Mouse (Mus musculus): Measurements from ENCODE around the gene Otop3. TPM values are rescaled to one million over a fixed set of nuclear protein-coding genes. Genes with fewer than 3 reads are reported as not detected.

Gene Otop3
- polyA plus RNA-seq, 1 experiment = not detected

DNA sequence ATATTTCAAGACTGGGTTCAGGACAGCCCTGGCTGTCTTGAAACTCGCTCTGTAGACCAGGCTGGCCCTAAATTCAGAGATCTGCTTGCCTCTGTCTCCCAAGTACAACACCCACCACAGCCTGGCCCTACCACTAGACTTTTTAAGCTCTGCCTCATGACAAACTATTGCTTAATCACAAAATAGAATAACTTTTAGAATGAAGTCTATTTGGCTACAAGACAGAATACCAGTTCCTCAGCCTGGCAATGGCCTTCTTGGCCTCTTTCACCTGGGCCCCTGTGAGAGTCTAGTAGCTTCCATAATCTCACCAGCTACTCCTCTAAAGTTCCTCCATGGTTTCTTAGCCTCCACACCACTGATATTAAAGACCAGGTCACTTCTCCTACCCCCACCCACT lies 44.2 kb upstream of the Otop3 start:
- Histone ChIP-seq H3K36me3 (ENCODE audit: control insufficient read depth, insufficient read depth, low read length, poor library complexity, severe bottlenecking) (no peaks in the 10 kb centered on the region), H3K4me1 (ENCODE audit: control insufficient read depth, insufficient read depth, low read length) (peaks cover 12% of the 10 kb centered on the region), H3K9me3 (replicated peaks; ENCODE audit: control insufficient read depth, insufficient read depth, low read length, poor library complexity, severe bottlenecking) (no peaks in the 10 kb centered on the region), H3K9ac (ENCODE audit: low read depth, poor library complexity, severe bottlenecking) (no peak overlapping the region), H3K27me3 (ENCODE audit: control insufficient read depth, insufficient read depth, low read length, poor library complexity, severe bottlenecking) (no peaks in the 10 kb centered on the region), H3K27ac (ENCODE audit: insufficient read depth, low read length) (no peak overlapping the region), H3K4me3 (ENCODE audit: low read depth, low read length) (no peak overlapping the region)
- no peak for TF ChIP-seq EP300 (IDR thresholded peaks at IDR 0.05; ENCODE audit: insufficient read depth, low read depth, low read length)
- TF ChIP-seq CTCF (IDR thresholded peaks at IDR 0.05; ENCODE audit: low read depth, low read length) = no peak
- no peak for TF ChIP-seq POLR2A (IDR thresholded peaks at IDR 0.05; ENCODE audit: insufficient read depth, low read length)

DNA sequence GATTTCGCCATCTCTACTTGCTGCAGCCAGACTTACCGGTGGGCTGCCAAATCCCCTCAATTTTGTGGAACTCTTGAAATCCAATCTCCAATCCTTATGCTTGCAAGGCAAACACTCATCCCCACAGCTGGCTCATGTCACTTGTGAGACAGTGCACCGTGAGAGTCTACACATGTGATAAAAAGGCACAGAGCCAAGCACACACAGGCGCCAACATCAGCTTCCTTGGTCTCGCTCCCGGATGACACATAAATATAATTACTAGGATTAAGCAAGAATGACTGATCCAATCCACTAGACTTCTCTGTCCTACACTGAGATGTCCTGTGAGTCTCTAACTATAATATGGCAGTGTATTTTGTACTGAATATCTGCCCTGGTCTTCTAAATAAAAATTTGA lies 43.6 kb upstream of the Otop3 start:
- Histone ChIP-seq H3K27me3 (ENCODE audit: control insufficient read depth, insufficient read depth, low read length, poor library complexity, severe bottlenecking) (no peaks in the 10 kb centered on the region), H3K4me3 (ENCODE audit: low read depth, low read length) (no peak overlapping the region), H3K9ac (ENCODE audit: low read depth, poor library complexity, severe bottlenecking) (no peak overlapping the region), H3K9me3 (replicated peaks; ENCODE audit: control insufficient read depth, insufficient read depth, low read length, poor library complexity, severe bottlenecking) (no peaks in the 10 kb centered on the region), H3K36me3 (ENCODE audit: control insufficient read depth, insufficient read depth, low read length, poor library complexity, severe bottlenecking) (no peaks in the 10 kb centered on the region), H3K4me1 (ENCODE audit: control insufficient read depth, insufficient read depth, low read length) (peaks cover 12% of the 10 kb centered on the region), H3K27ac (ENCODE audit: insufficient read depth, low read length) (no peak overlapping the region)
- TF ChIP-seq EP300 (IDR thresholded peaks at IDR 0.05; ENCODE audit: insufficient read depth, low read depth, low read length) = no peak
- no peak for TF ChIP-seq POLR2A (IDR thresholded peaks at IDR 0.05; ENCODE audit: insufficient read depth, low read length)
- no peak for TF ChIP-seq CTCF (IDR thresholded peaks at IDR 0.05; ENCODE audit: low read depth, low read length)

DNA sequence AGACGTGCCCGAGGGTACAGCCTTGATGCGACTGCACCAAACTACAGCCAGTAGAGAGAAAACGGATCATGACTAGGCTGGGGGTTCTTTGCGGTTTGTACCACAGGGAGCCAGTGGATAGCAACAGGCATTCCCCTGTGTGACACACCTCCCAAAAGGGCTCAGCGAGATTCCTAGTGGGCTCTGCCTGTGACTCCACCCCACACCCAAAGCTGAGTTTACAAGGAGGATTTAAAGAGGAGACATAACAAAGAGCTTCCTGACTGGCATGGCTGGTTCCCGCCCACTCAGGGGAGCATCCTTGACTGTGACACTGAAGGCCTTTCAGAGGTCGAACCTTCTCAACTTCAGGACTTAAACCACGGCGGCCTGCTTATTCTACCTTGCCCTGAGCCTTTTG lies 43.0 kb upstream of the Otop3 start:
- Histone ChIP-seq H3K36me3 (ENCODE audit: control insufficient read depth, insufficient read depth, low read length, poor library complexity, severe bottlenecking) (no peaks in the 10 kb centered on the region), H3K9me3 (replicated peaks; ENCODE audit: control insufficient read depth, insufficient read depth, low read length, poor library complexity, severe bottlenecking) (no peaks in the 10 kb centered on the region), H3K27me3 (ENCODE audit: control insufficient read depth, insufficient read depth, low read length, poor library complexity, severe bottlenecking) (no peaks in the 10 kb centered on the region), H3K9ac (ENCODE audit: low read depth, poor library complexity, severe bottlenecking) (no peak overlapping the region), H3K27ac (ENCODE audit: insufficient read depth, low read length) (no peak overlapping the region), H3K4me1 (ENCODE audit: control insufficient read depth, insufficient read depth, low read length) (peaks cover 15% of the 10 kb centered on the region), H3K4me3 (ENCODE audit: low read depth, low read length) (no peak overlapping the region)
- TF ChIP-seq EP300 (IDR thresholded peaks at IDR 0.05; ENCODE audit: insufficient read depth, low read depth, low read length) = no peak
- TF ChIP-seq POLR2A (IDR thresholded peaks at IDR 0.05; ENCODE audit: insufficient read depth, low read length) = no peak
- no peak for TF ChIP-seq CTCF (IDR thresholded peaks at IDR 0.05; ENCODE audit: low read depth, low read length)

DNA sequence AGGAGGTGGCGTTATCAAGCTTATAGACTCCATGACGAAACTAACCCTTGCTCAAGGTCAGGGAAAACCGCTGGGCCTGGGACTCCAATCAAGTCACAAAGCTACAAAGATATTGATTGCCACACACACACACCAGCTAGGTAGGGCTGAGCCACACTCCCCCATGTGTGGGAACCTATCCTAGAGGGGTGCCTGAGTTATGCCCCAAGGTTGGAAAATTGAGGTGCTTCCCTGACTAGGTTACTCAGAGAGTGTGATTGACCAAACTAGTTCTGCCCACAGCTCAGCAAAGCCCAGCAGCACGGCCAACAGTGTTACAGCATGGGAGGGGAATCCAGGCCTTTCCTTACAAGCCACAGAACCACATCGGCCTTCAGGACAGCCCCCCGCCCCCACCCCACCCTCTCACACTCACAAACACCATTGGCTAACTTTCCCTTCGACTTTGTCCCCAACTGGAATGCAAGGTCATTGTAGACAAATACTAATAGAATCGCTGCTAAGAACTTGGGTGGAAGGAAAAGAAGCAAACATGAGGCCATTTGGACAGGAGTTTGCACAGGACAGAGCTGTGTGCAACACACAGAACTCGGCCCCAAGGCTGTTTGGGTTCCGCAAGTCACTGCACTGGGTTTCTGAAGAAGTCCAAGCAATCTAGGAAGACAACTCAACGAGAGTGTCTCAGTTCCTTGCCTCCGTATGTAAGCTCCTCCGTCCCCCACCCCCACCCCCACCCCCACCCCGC lies 41.7 kb upstream of the Otop3 start:
- no peaks in the 10 kb centered on the region for H3K27me3 ChIP-seq (ENCODE audit: control insufficient read depth, insufficient read depth, low read length, poor library complexity, severe bottlenecking)
- TF ChIP-seq CTCF (IDR thresholded peaks at IDR 0.05; ENCODE audit: low read depth, low read length) (no peak), POLR2A (IDR thresholded peaks at IDR 0.05; ENCODE audit: insufficient read depth, low read length) (no peak), EP300 (IDR thresholded peaks at IDR 0.05; ENCODE audit: insufficient read depth, low read depth, low read length) (peak; percentile 36; the same call in 1 of the 2 replicates)
- H3K4me1 ChIP-seq (ENCODE audit: control insufficient read depth, insufficient read depth, low read length) = peaks cover 15% of the 10 kb centered on the region
- H3K4me3 ChIP-seq (ENCODE audit: low read depth, low read length) = peak overlapping the region; percentile 41; the same call in 1 of the 2 replicates
- no peaks in the 10 kb centered on the region for H3K36me3 ChIP-seq (ENCODE audit: control insufficient read depth, insufficient read depth, low read length, poor library complexity, severe bottlenecking)
- peak overlapping the region; percentile 16 for H3K9ac ChIP-seq (ENCODE audit: low read depth, poor library complexity, severe bottlenecking)
- H3K9me3 ChIP-seq (replicated peaks; ENCODE audit: control insufficient read depth, insufficient read depth, low read length, poor library complexity, severe bottlenecking) = no peaks in the 10 kb centered on the region
- H3K27ac ChIP-seq (ENCODE audit: insufficient read depth, low read length) = peak overlapping the region; percentile 91

DNA sequence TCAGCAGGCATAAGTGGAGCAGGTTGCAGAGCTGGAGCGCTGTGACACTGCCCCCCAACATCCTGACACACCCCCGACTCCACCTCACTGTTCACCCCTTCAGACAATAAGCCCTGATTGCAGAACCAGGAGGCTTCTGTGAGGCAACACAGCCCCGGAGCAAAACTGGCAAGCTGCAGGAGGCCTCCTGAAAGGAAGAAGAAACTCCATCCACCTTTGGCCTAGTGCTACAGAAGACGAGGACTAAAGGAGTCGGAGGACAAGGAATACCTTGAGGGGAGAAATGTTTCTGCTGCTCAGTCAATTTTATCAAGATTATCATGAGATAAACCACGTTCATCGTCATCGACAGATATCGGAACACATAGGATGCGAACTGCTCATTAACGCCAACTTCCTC lies 38.6 kb upstream of the Otop3 start:
- no peaks in the 10 kb centered on the region for H3K27me3 ChIP-seq (ENCODE audit: control insufficient read depth, insufficient read depth, low read length, poor library complexity, severe bottlenecking)
- H3K4me3 ChIP-seq (ENCODE audit: low read depth, low read length) = no peak overlapping the region
- no peak overlapping the region for H3K9ac ChIP-seq (ENCODE audit: low read depth, poor library complexity, severe bottlenecking)
- H3K36me3 ChIP-seq (ENCODE audit: control insufficient read depth, insufficient read depth, low read length, poor library complexity, severe bottlenecking) = no peaks in the 10 kb centered on the region
- H3K27ac ChIP-seq (ENCODE audit: insufficient read depth, low read length) = no peak overlapping the region
- TF ChIP-seq POLR2A (IDR thresholded peaks at IDR 0.05; ENCODE audit: insufficient read depth, low read length) = no peak
- 0 out of 2 replicates have a peak, but pooled peaks have one; percentile 15 for TF ChIP-seq EP300 (IDR thresholded peaks at IDR 0.05; ENCODE audit: insufficient read depth, low read depth, low read length)
- H3K9me3 ChIP-seq (replicated peaks; ENCODE audit: control insufficient read depth, insufficient read depth, low read length, poor library complexity, severe bottlenecking) = no peaks in the 10 kb centered on the region
- peaks cover 15% of the 10 kb centered on the region for H3K4me1 ChIP-seq (ENCODE audit: control insufficient read depth, insufficient read depth, low read length)

DNA sequence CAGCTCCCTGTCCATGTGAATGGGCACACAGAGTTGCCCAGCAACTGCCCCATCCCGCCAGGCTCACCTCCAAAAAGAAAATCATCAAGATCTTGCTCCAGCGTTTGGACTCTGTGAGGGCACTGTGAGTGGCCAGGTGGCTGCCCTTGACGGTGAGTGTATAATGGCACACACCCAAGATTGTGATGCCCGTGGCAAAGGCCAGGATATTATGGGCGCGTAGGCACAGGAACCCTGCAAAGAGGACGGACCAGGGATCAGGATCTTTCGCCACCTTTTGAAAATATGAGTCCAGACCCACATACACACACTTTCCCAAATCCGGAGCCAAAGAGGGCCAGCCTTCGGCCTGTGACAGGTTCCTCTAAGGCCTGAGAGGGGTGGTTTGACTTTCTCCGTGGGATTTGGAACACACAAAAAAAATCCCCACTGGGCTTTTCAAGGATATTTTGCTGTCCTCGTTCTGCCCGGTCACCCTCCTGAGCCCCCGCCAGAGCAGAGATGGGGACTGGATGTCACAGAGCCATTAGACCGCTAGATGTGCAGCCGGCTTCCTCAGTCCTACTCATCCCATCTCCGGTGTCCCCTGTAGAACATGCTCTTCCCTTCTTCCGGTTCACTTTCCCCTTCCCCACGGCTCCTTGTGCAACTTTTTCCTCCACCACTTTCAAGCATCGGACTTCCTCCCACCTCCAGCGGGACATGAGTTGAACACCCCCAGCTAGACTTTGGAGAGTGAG lies 37.9 kb upstream of the Otop3 start:
- H3K4me3 ChIP-seq (ENCODE audit: low read depth, low read length) = peak overlapping the region; percentile 64
- H3K9me3 ChIP-seq (replicated peaks; ENCODE audit: control insufficient read depth, insufficient read depth, low read length, poor library complexity, severe bottlenecking) = no peaks in the 10 kb centered on the region
- peaks cover 12% of the 10 kb centered on the region for H3K4me1 ChIP-seq (ENCODE audit: control insufficient read depth, insufficient read depth, low read length)
- H3K27ac ChIP-seq (ENCODE audit: insufficient read depth, low read length) = no peak overlapping the region
- TF ChIP-seq EP300 (IDR thresholded peaks at IDR 0.05; ENCODE audit: insufficient read depth, low read depth, low read length) (no peak), POLR2A (IDR thresholded peaks at IDR 0.05; ENCODE audit: insufficient read depth, low read length) (no peak), CTCF (IDR thresholded peaks at IDR 0.05; ENCODE audit: low read depth, low read length) (no peak)
- H3K9ac ChIP-seq (ENCODE audit: low read depth, poor library complexity, severe bottlenecking) = peak overlapping the region; percentile 51
- H3K27me3 ChIP-seq (ENCODE audit: control insufficient read depth, insufficient read depth, low read length, poor library complexity, severe bottlenecking) = no peaks in the 10 kb centered on the region
- H3K36me3 ChIP-seq (ENCODE audit: control insufficient read depth, insufficient read depth, low read length, poor library complexity, severe bottlenecking) = no peaks in the 10 kb centered on the region

Measured in ES-Bruce4 (cell line).